Mouse (Mus musculus): Measurements from ENCODE around the gene Svs2. TPM values are rescaled to one million over a fixed set of nuclear protein-coding genes. Genes with fewer than 3 reads are reported as not detected.

Svs2 gene
- polyA plus RNA-seq, 1 experiment, result 4.1 TPM

Other genes starting within 250 kb of the Svs2 start
- gene Ywhab, start 243.5 kb downstream of the Svs2 start, polyA plus RNA-seq (2012; rRNA removed), result 95.3 and 100 TPM in 2 replicates
- 24.0 and 36.7 TPM in 2 replicates for gene Pabpc1l, start 213.0 kb downstream of the Svs2 start, polyA plus RNA-seq (2012; rRNA removed)
- gene Stk4, start 168.1 kb downstream of the Svs2 start, polyA plus RNA-seq (2012; rRNA removed), result 15.0 and 16.1 TPM in 2 replicates
- gene Tomm34, start 167.3 kb downstream of the Svs2 start, polyA plus RNA-seq (2012; rRNA removed), result 46.7 and 59.2 TPM in 2 replicates
- 0.46 and 2.2 TPM in 2 replicates for gene Kcns1, start 67.4 kb downstream of the Svs2 start, polyA plus RNA-seq (2012; rRNA removed)
- 0.07 TPM in 1 of 2 replicates, not detected in the other for gene Wfdc5, start 55.7 kb downstream of the Svs2 start, polyA plus RNA-seq (2012; rRNA removed)
- gene Wfdc12, start 47.9 kb downstream of the Svs2 start, polyA plus RNA-seq (2012; rRNA removed), result 0.81 TPM in 1 of 2 replicates, not detected in the other
- 0.63 and 1.6 TPM in 2 replicates for gene Wfdc15a, start 38.3 kb downstream of the Svs2 start, polyA plus RNA-seq (2012; rRNA removed)
- 420 and 765 TPM in 2 replicates for gene Wfdc15b, start 16.8 kb downstream of the Svs2 start, polyA plus RNA-seq (2012; rRNA removed)
- 0.69 TPM in 1 of 2 replicates, not detected in the other for gene Svs3b, start 18.2 kb upstream of the Svs2 start, polyA plus RNA-seq (2012; rRNA removed)
- gene Svs4, start 40.0 kb upstream of the Svs2 start, polyA plus RNA-seq (2012; rRNA removed), result 15.6 TPM in 1 of 2 replicates, not detected in the other
- gene Svs3a, start 50.8 kb upstream of the Svs2 start, polyA plus RNA-seq (2012; rRNA removed), result 3.0 TPM in 1 of 2 replicates, not detected in the other
- gene Svs6, start 78.3 kb upstream of the Svs2 start, polyA plus RNA-seq (2012; rRNA removed), result 0.27 TPM in 1 of 2 replicates, not detected in the other
- 32.6 TPM in 1 of 2 replicates, not detected in the other for gene Svs5, start 94.3 kb upstream of the Svs2 start, polyA plus RNA-seq (2012; rRNA removed)
- 73.0 and 86.1 TPM in 2 replicates for gene Slpi, start 150.6 kb upstream of the Svs2 start, polyA plus RNA-seq (2012; rRNA removed)
- 0.03 TPM in 2 replicates for gene Rbpjl, start 164.7 kb upstream of the Svs2 start, polyA plus RNA-seq (2012; rRNA removed)
- gene Matn4, start 166.7 kb upstream of the Svs2 start, polyA plus RNA-seq (2012; rRNA removed), result 0.88 and 1.4 TPM in 2 replicates
- 18.0 and 19.6 TPM in 2 replicates for gene Sdc4, start 205.4 kb upstream of the Svs2 start, polyA plus RNA-seq (2012; rRNA removed)
- gene Sys1, start 218.5 kb upstream of the Svs2 start, polyA plus RNA-seq (2012; rRNA removed), result 94.8 and 100 TPM in 2 replicates
- gene Gm20458, start 222.5 kb upstream of the Svs2 start, polyA plus RNA-seq (2012; rRNA removed), result 21.8 and 25.0 TPM in 2 replicates
- not detected in 2 replicates for gene Trp53tg5, start 235.3 kb upstream of the Svs2 start, polyA plus RNA-seq (2012; rRNA removed)
- gene Dbndd2, start 247.6 kb upstream of the Svs2 start, polyA plus RNA-seq (2012; rRNA removed), result 24.8 and 29.5 TPM in 2 replicates

Data from gonadal fat pad, adult 2 months (tissue).